Mouse (Mus musculus) bone marrow, adult 2 months (tissue): ENCODE results near the gene Nfe2l2.

Experiments used
- CTCF ChIP-seq: fragments of 200-500 bp; IDR thresholded peaks from 2 replicates; pipeline ENCODE4 v1.5.1; 2011; ENCODE audit warnings: low read length, control low read depth; ENCODE audit not compliant: control insufficient read depth, insufficient read depth
- POLR2A ChIP-seq: fragments of 200-500 bp; IDR thresholded peaks from 2 replicates; pipeline ENCODE4 v1.6.1; 2011; ENCODE audit warnings: low read depth, mild to moderate bottlenecking, control low read depth, low read length, borderline replicate concordance; ENCODE audit not compliant: control insufficient read depth

- TF ChIP-seq POLR2A (no peak), CTCF (no peak)
Observed at GRCm38 (mm10) chr2:75750869-75751268, 46.4 kb upstream of the Nfe2l2 start.
